Mouse (Mus musculus): Measurements from ENCODE around the gene Rab11fip4.
A peak's percentile ranks its signal among the peaks of the same experiment; 100 is the strongest.

The Rab11fip4 gene

GRCm38 (mm10) chr11:79614880-79615279 lies 23.9 kb downstream of the Rab11fip4 start:
- DNase-seq (ENCODE audit: low spot score in 2 of 2), result no peak

GRCm38 (mm10) chr11:79615871-79616270 lies 24.9 kb downstream of the Rab11fip4 start:
- no peak for DNase-seq (ENCODE audit: low spot score in 2 of 2)

- no peak for DNase-seq (ENCODE audit: low spot score in 2 of 2)
These were observed 27.0 kb downstream of the Rab11fip4 start for GRCm38 (mm10) chr11:79617991-79618390.

- DNase-seq (ENCODE audit: low spot score in 2 of 2), result no peak
These were observed 32.0 kb downstream of the Rab11fip4 start for GRCm38 (mm10) chr11:79623029-79623428.

GRCm38 (mm10) chr11:79624801-79625302 lies 33.8 kb downstream of the Rab11fip4 start:
- peak; percentile 36 to 46 for DNase-seq (ENCODE audit: low spot score in 2 of 2)

- no peak for DNase-seq (ENCODE audit: low spot score in 2 of 2)
These were observed 37.7 kb downstream of the Rab11fip4 start for GRCm38 (mm10) chr11:79628716-79629115.

- no peak for DNase-seq (ENCODE audit: low spot score in 2 of 2)
These were observed 38.9 kb downstream of the Rab11fip4 start for GRCm38 (mm10) chr11:79629752-79630374.

- DNase-seq (ENCODE audit: low spot score in 2 of 2), result no peak
These were observed 39.5 kb downstream of the Rab11fip4 start for GRCm38 (mm10) chr11:79630521-79630920.

- no peak for DNase-seq (ENCODE audit: low spot score in 2 of 2)
These were observed 42.4 kb downstream of the Rab11fip4 start for GRCm38 (mm10) chr11:79633366-79633765.

GRCm38 (mm10) chr11:79635661-79636449 lies 44.8 kb downstream of the Rab11fip4 start:
- DNase-seq (ENCODE audit: low spot score in 2 of 2), result no peak

GRCm38 (mm10) chr11:79636481-79636880 lies 45.5 kb downstream of the Rab11fip4 start:
- no peak for DNase-seq (ENCODE audit: low spot score in 2 of 2)

GRCm38 (mm10) chr11:79638691-79639090 lies 47.7 kb downstream of the Rab11fip4 start:
- no peak for DNase-seq (ENCODE audit: low spot score in 2 of 2)

- DNase-seq (ENCODE audit: low spot score in 2 of 2), result no peak
These were observed 50.1 kb downstream of the Rab11fip4 start for GRCm38 (mm10) chr11:79640940-79641733.

GRCm38 (mm10) chr11:79643730-79644129 lies 52.7 kb downstream of the Rab11fip4 start:
- no peak for DNase-seq (ENCODE audit: low spot score in 2 of 2)

GRCm38 (mm10) chr11:79644717-79645191 lies 53.7 kb downstream of the Rab11fip4 start:
- DNase-seq (ENCODE audit: low spot score in 2 of 2), result no peak

- no peak for DNase-seq (ENCODE audit: low spot score in 2 of 2)
These were observed 55.0 kb downstream of the Rab11fip4 start for GRCm38 (mm10) chr11:79646026-79646425.

- no peak for DNase-seq (ENCODE audit: low spot score in 2 of 2)
These were observed 55.6 kb downstream of the Rab11fip4 start for GRCm38 (mm10) chr11:79646467-79647070.

GRCm38 (mm10) chr11:79647071-79647501 lies 56.1 kb downstream of the Rab11fip4 start:
- no peak for DNase-seq (ENCODE audit: low spot score in 2 of 2)

GRCm38 (mm10) chr11:79650359-79650835 lies 59.4 kb downstream of the Rab11fip4 start:
- no peak for DNase-seq (ENCODE audit: low spot score in 2 of 2)

GRCm38 (mm10) chr11:79652257-79652656 lies 61.2 kb downstream of the Rab11fip4 start:
- DNase-seq (ENCODE audit: low spot score in 2 of 2), result no peak

GRCm38 (mm10) chr11:79652921-79653575 lies 62.0 kb downstream of the Rab11fip4 start:
- no peak for DNase-seq (ENCODE audit: low spot score in 2 of 2)
